Mouse (Mus musculus): ENCODE measurements around the gene Olfr330. TPM values are rescaled to one million over a fixed set of nuclear protein-coding genes. Genes with fewer than 3 reads are reported as not detected.

The Olfr330 gene
- polyA plus RNA-seq, 1 experiment from 2014 or later, result not detected

- Histone ChIP-seq H3K27ac (ENCODE audit: low read length) (no peak overlapping the region), H3K9ac (ENCODE audit: low read length) (no peak overlapping the region), H3K9me3 (replicated peaks; ENCODE audit: control insufficient read depth, low read length) (no peaks in the 10 kb centered on the region), H3K4me2 (ENCODE audit: low read depth, low read length) (no peak overlapping the region), H3K4me1 (ENCODE audit: control insufficient read depth, insufficient read depth, low read length) (no peaks in the 10 kb centered on the region), H3K27me3 (ENCODE audit: control insufficient read depth, insufficient read depth, low read length) (no peaks in the 10 kb centered on the region), H3K36me3 (ENCODE audit: control insufficient read depth, insufficient read depth, low read length) (no peaks in the 10 kb centered on the region), H3K4me3 (replicated peaks; ENCODE audit: low read length) (no peak overlapping the region)
- ATAC-seq (ENCODE audit: insufficient read depth, low FRiP score), result no peak
- 34% methylated on average over 3 of the region's 3 CpGs for WGBS
Observed at GRCm38 (mm10) chr11:58499290-58499689, 35.3 kb downstream of the Olfr330 start.

GRCm38 (mm10) chr11:58498761-58499160 lies 35.9 kb downstream of the Olfr330 start:
- no peak for ATAC-seq (ENCODE audit: insufficient read depth, low FRiP score)
- Histone ChIP-seq H3K27me3 (ENCODE audit: control insufficient read depth, insufficient read depth, low read length) (no peaks in the 10 kb centered on the region), H3K9me3 (replicated peaks; ENCODE audit: control insufficient read depth, low read length) (no peaks in the 10 kb centered on the region), H3K4me1 (ENCODE audit: control insufficient read depth, insufficient read depth, low read length) (no peaks in the 10 kb centered on the region), H3K36me3 (ENCODE audit: control insufficient read depth, insufficient read depth, low read length) (no peaks in the 10 kb centered on the region), H3K27ac (ENCODE audit: low read length) (no peak overlapping the region), H3K4me3 (replicated peaks; ENCODE audit: low read length) (no peak overlapping the region), H3K9ac (ENCODE audit: low read length) (no peak overlapping the region), H3K4me2 (ENCODE audit: low read depth, low read length) (no peak overlapping the region)
- WGBS, result 82% methylated on average over 9 of the region's 9 CpGs

GRCm38 (mm10) chr11:58492455-58492854 lies 42.2 kb downstream of the Olfr330 start, which contains the start of gene Olfr332:
Gene Olfr332 (minus strand): TSS chr11:58492555.
- no peaks in the 10 kb centered on the region for H3K4me1 ChIP-seq (ENCODE audit: control insufficient read depth, insufficient read depth, low read length)
- H3K4me3 ChIP-seq (replicated peaks; ENCODE audit: low read length), result no peak within 1 kb of the TSS
- no peak within 1 kb of the TSS for H3K4me2 ChIP-seq (ENCODE audit: low read depth, low read length)
- no peaks in the 10 kb centered on the region for H3K9me3 ChIP-seq (replicated peaks; ENCODE audit: control insufficient read depth, low read length)
- no peak within 1 kb of the TSS for H3K27ac ChIP-seq (ENCODE audit: low read length)
- no peaks in the 10 kb centered on the region for H3K27me3 ChIP-seq (ENCODE audit: control insufficient read depth, insufficient read depth, low read length)
- WGBS, result 70% methylated on average over 2 of the region's 2 CpGs
- no peak within 1 kb of the TSS for H3K9ac ChIP-seq (ENCODE audit: low read length)
- ATAC-seq (ENCODE audit: insufficient read depth, low FRiP score), result no peak
- no peaks in the 10 kb centered on the region for H3K36me3 ChIP-seq (ENCODE audit: control insufficient read depth, insufficient read depth, low read length)

Other genes with a start within 250 kb of the Olfr330 start
- 28.8 and 29.9 TPM in 2 replicates for gene Zfp692, start 227.8 kb downstream of the Olfr330 start, polyA plus RNA-seq (2015; fragmentation: Nextera tagmentation; extraction: Ambion mirVana)
- gene Zfp672, start 204.5 kb downstream of the Olfr330 start, polyA plus RNA-seq (2015; fragmentation: Nextera tagmentation; extraction: Ambion mirVana), result 44.8 and 52.1 TPM in 2 replicates
- gene Sh3bp5l, start 204.1 kb downstream of the Olfr330 start, polyA plus RNA-seq (2015; fragmentation: Nextera tagmentation; extraction: Ambion mirVana), result 29.8 and 37.1 TPM in 2 replicates
- 213 and 226 TPM in 2 replicates for gene Lypd8, start 155.8 kb downstream of the Olfr330 start, polyA plus RNA-seq (2015; fragmentation: Nextera tagmentation; extraction: Ambion mirVana)
- not detected in 2 replicates for gene 1810065E05Rik, start 113.7 kb downstream of the Olfr330 start, polyA plus RNA-seq (2015; fragmentation: Nextera tagmentation; extraction: Ambion mirVana)
- gene Gm12253, start 102.3 kb downstream of the Olfr330 start, polyA plus RNA-seq (2015; fragmentation: Nextera tagmentation; extraction: Ambion mirVana), result not detected in 2 replicates
- gene Lypd9, start 81.9 kb downstream of the Olfr330 start, polyA plus RNA-seq (2015; fragmentation: Nextera tagmentation; extraction: Ambion mirVana), result not detected in 2 replicates
- gene Olfr30, start 72.6 kb downstream of the Olfr330 start, polyA plus RNA-seq (2015; fragmentation: Nextera tagmentation; extraction: Ambion mirVana), result not detected in 2 replicates
- not detected in 2 replicates for gene Olfr332, start 42.3 kb downstream of the Olfr330 start, polyA plus RNA-seq (2015; fragmentation: Nextera tagmentation; extraction: Ambion mirVana)
- gene Olfr331, start 32.3 kb downstream of the Olfr330 start, polyA plus RNA-seq (2015; fragmentation: Nextera tagmentation; extraction: Ambion mirVana), result not detected in 2 replicates
- gene Olfr329-ps, start 11.6 kb upstream of the Olfr330 start, polyA plus RNA-seq (2015; fragmentation: Nextera tagmentation; extraction: Ambion mirVana), result not detected in 2 replicates
- not detected in 2 replicates for gene Olfr328, start 20.8 kb upstream of the Olfr330 start, polyA plus RNA-seq (2015; fragmentation: Nextera tagmentation; extraction: Ambion mirVana)
- not detected in 2 replicates for gene Olfr224, start 35.7 kb upstream of the Olfr330 start, polyA plus RNA-seq (2015; fragmentation: Nextera tagmentation; extraction: Ambion mirVana)
- gene Olfr325, start 42.9 kb upstream of the Olfr330 start, polyA plus RNA-seq (2015; fragmentation: Nextera tagmentation; extraction: Ambion mirVana), result not detected in 2 replicates
- gene Olfr324, start 60.3 kb upstream of the Olfr330 start, polyA plus RNA-seq (2015; fragmentation: Nextera tagmentation; extraction: Ambion mirVana), result not detected in 2 replicates
- 4.2 and 15.4 TPM in 2 replicates for gene 2210407C18Rik, start 81.2 kb upstream of the Olfr330 start, polyA plus RNA-seq (2015; fragmentation: Nextera tagmentation; extraction: Ambion mirVana)
- 0.17 TPM in 1 of 2 replicates, not detected in the other for gene Olfr323, start 95.7 kb upstream of the Olfr330 start, polyA plus RNA-seq (2015; fragmentation: Nextera tagmentation; extraction: Ambion mirVana)
- gene Trim58, start 105.6 kb upstream of the Olfr330 start, polyA plus RNA-seq (2015; fragmentation: Nextera tagmentation; extraction: Ambion mirVana), result 0.66 and 0.67 TPM in 2 replicates
- gene Olfr322, start 123.9 kb upstream of the Olfr330 start, polyA plus RNA-seq (2015; fragmentation: Nextera tagmentation; extraction: Ambion mirVana), result not detected in 2 replicates
- not detected in 2 replicates for gene Olfr320, start 146.3 kb upstream of the Olfr330 start, polyA plus RNA-seq (2015; fragmentation: Nextera tagmentation; extraction: Ambion mirVana)
- gene Olfr319, start 164.3 kb upstream of the Olfr330 start, polyA plus RNA-seq (2015; fragmentation: Nextera tagmentation; extraction: Ambion mirVana), result not detected in 2 replicates
- gene Olfr318, start 189.2 kb upstream of the Olfr330 start, polyA plus RNA-seq (2015; fragmentation: Nextera tagmentation; extraction: Ambion mirVana), result not detected in 2 replicates
- not detected in 2 replicates for gene Olfr317, start 204.4 kb upstream of the Olfr330 start, polyA plus RNA-seq (2015; fragmentation: Nextera tagmentation; extraction: Ambion mirVana)
- not detected in 2 replicates for gene Olfr316, start 217.9 kb upstream of the Olfr330 start, polyA plus RNA-seq (2015; fragmentation: Nextera tagmentation; extraction: Ambion mirVana)
- not detected in 2 replicates for gene Olfr315, start 238.4 kb upstream of the Olfr330 start, polyA plus RNA-seq (2015; fragmentation: Nextera tagmentation; extraction: Ambion mirVana)
- not detected in 2 replicates for gene Olfr314, start 248.1 kb upstream of the Olfr330 start, polyA plus RNA-seq (2015; fragmentation: Nextera tagmentation; extraction: Ambion mirVana)

Data from stomach, embryonic 16.5 days (tissue).